Mouse (Mus musculus): Measurements from ENCODE around the gene Gm5678. TPM values are rescaled to one million over a fixed set of nuclear protein-coding genes. Genes with fewer than 3 reads are reported as not detected.

Gene Gm5678
- polyA plus RNA-seq, 1 experiment from 2014 or later: not detected

DNA sequence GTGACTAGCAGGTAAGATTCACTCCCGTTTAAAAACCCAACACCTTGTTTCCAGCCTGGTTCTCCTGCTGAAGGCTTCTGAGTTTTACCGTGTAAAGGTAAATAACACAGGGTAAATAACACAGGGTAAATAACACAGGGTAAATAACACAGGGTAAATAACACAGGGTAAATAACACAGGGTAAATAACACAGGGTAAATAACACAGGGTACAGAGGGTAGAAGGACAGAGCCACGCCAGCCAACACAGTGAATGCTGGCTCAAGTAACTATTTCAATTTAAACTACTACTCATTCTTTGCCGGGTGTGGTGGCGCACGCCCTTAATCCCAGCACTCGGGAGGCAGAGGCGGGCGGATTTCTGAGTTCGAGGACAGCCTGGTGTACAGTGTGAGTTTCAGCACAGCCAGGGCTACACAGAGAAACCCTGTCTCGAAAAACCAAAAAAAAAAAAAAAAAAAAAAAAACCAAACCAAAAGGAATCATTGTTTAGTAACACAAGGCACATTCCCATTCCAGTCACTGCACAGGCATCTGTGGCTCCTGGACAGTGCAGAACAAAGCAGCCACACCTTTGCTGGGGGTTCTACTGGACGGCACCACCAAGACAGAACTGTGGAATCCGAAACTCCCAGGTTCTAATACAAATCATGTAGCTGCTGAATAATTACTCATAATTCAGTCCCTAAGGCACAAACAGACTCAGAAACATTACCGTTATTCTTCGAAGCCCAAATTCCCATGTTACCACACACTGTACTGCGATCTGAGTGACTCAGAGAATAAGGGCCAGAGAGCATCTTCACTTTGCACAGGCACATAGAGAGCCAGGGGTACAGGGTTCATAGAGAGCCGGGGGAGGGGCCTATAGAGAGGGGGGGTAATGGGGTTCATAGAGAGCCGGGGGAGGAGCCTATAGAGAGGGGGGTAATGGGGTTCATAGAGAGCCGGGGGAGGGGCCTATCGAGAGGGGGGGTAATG, 36.2 kb upstream of the Gm5678 start:
- Histone ChIP-seq H3K4me2 (ENCODE audit: low read depth, low read length) (no peak overlapping the region), H3K27me3 (ENCODE audit: control insufficient read depth, insufficient read depth, low read length) (no peaks in the 10 kb centered on the region), H3K4me1 (ENCODE audit: control insufficient read depth, insufficient read depth, low read length) (no peaks in the 10 kb centered on the region), H3K9ac (replicated peaks; ENCODE audit: low read depth, low read length) (no peak overlapping the region), H3K9me3 (ENCODE audit: control insufficient read depth, low read length) (no peaks in the 10 kb centered on the region), H3K4me3 (ENCODE audit: low read depth, low read length) (no peak overlapping the region), H3K36me3 (ENCODE audit: control insufficient read depth, insufficient read depth, low read length) (0 out of 2 replicates have a peak, but pooled peaks cover 10% of the 10 kb centered on the region), H3K27ac (ENCODE audit: low read depth, low read length) (no peak overlapping the region)
- ATAC-seq (ENCODE audit: low read depth): no peak
- 91% methylated on average over 20 of the region's 20 CpGs for WGBS

GRCm38 (mm10) chr16:93592711-93593110, 35.2 kb upstream of the Gm5678 start:
- Histone ChIP-seq H3K36me3 (ENCODE audit: control insufficient read depth, insufficient read depth, low read length) (0 out of 2 replicates have a peak, but pooled peaks cover 10% of the 10 kb centered on the region), H3K4me2 (ENCODE audit: low read depth, low read length) (no peak overlapping the region), H3K9ac (replicated peaks; ENCODE audit: low read depth, low read length) (no peak overlapping the region), H3K27ac (ENCODE audit: low read depth, low read length) (no peak overlapping the region), H3K9me3 (ENCODE audit: control insufficient read depth, low read length) (no peaks in the 10 kb centered on the region), H3K4me1 (ENCODE audit: control insufficient read depth, insufficient read depth, low read length) (no peaks in the 10 kb centered on the region), H3K4me3 (ENCODE audit: low read depth, low read length) (no peak overlapping the region), H3K27me3 (ENCODE audit: control insufficient read depth, insufficient read depth, low read length) (no peaks in the 10 kb centered on the region)
- ATAC-seq (ENCODE audit: low read depth): no peak
- 97% methylated on average over 3 of the region's 3 CpGs for WGBS

- WGBS: 90% methylated on average over 8 of the region's 8 CpGs
- Histone ChIP-seq H3K36me3 (ENCODE audit: control insufficient read depth, insufficient read depth, low read length) (0 out of 2 replicates have a peak, but pooled peaks cover 10% of the 10 kb centered on the region), H3K4me1 (ENCODE audit: control insufficient read depth, insufficient read depth, low read length) (no peaks in the 10 kb centered on the region), H3K9me3 (ENCODE audit: control insufficient read depth, low read length) (no peaks in the 10 kb centered on the region), H3K4me3 (ENCODE audit: low read depth, low read length) (no peak overlapping the region), H3K9ac (replicated peaks; ENCODE audit: low read depth, low read length) (no peak overlapping the region), H3K4me2 (ENCODE audit: low read depth, low read length) (no peak overlapping the region), H3K27me3 (ENCODE audit: control insufficient read depth, insufficient read depth, low read length) (no peaks in the 10 kb centered on the region), H3K27ac (ENCODE audit: low read depth, low read length) (no peak overlapping the region)
- no peak for ATAC-seq (ENCODE audit: low read depth)
These were observed 34.5 kb upstream of the Gm5678 start for GRCm38 (mm10) chr16:93593406-93593805.

DNA sequence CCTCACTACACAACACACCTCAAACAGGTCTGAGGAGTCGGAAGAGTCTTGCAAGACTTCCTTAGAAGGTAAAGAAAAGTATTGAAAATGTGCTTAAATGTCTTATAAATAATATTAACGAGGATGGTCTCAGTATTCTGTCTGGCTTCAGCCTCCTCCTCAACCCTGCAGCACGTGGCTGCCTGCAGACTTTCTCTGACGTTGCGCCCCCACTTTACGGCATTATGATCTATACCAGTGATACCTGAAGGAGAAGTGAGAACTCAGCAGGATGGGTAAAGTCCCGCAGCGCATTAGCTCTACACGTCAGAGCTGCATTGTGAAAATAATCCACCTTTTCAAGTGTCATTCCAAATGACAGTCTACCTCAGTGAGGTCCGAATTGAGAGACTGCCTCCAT, 33.4 kb upstream of the Gm5678 start:
- no peak for ATAC-seq (ENCODE audit: low read depth)
- Histone ChIP-seq H3K4me3 (ENCODE audit: low read depth, low read length) (no peak overlapping the region), H3K27me3 (ENCODE audit: control insufficient read depth, insufficient read depth, low read length) (no peaks in the 10 kb centered on the region), H3K9ac (replicated peaks; ENCODE audit: low read depth, low read length) (no peak overlapping the region), H3K4me1 (ENCODE audit: control insufficient read depth, insufficient read depth, low read length) (no peaks in the 10 kb centered on the region), H3K4me2 (ENCODE audit: low read depth, low read length) (no peak overlapping the region), H3K27ac (ENCODE audit: low read depth, low read length) (no peak overlapping the region), H3K36me3 (ENCODE audit: control insufficient read depth, insufficient read depth, low read length) (0 out of 2 replicates have a peak, but pooled peaks cover 10% of the 10 kb centered on the region), H3K9me3 (ENCODE audit: control insufficient read depth, low read length) (no peaks in the 10 kb centered on the region)
- WGBS: 97% methylated on average over 10 of the region's 10 CpGs

DNA sequence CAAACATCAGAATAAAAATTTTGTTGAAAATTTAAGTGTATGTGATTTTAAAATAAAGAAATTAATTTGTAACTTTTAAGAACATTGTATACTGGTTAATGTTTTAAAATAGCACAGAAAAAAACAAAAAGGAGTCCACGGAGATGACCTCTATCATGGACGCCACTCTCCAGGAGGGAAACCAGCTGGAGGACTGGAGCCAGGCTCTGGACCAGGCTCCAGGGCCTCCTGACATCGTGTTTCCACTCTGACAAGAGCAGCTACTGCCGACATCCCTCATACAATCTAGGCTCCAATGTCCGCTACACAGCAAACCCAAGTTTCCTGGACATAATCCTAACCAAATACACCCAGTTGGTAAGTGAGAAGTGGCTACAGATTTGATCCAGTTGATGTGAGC, 32.1 kb upstream of the Gm5678 start:
- H3K36me3 ChIP-seq (ENCODE audit: control insufficient read depth, insufficient read depth, low read length): 0 out of 2 replicates have a peak, but pooled peaks cover 10% of the 10 kb centered on the region
- WGBS: 95% methylated on average over 5 of the region's 5 CpGs
- ATAC-seq (ENCODE audit: low read depth): no peak
- no peak overlapping the region for H3K4me3 ChIP-seq (ENCODE audit: low read depth, low read length)
- no peak overlapping the region for H3K9ac ChIP-seq (replicated peaks; ENCODE audit: low read depth, low read length)
- no peaks in the 10 kb centered on the region for H3K9me3 ChIP-seq (ENCODE audit: control insufficient read depth, low read length)
- no peak overlapping the region for H3K27ac ChIP-seq (ENCODE audit: low read depth, low read length)
- no peaks in the 10 kb centered on the region for H3K4me1 ChIP-seq (ENCODE audit: control insufficient read depth, insufficient read depth, low read length)
- H3K4me2 ChIP-seq (ENCODE audit: low read depth, low read length): no peak overlapping the region
- no peaks in the 10 kb centered on the region for H3K27me3 ChIP-seq (ENCODE audit: control insufficient read depth, insufficient read depth, low read length)

GRCm38 (mm10) chr16:93596807-93597206, 31.1 kb upstream of the Gm5678 start:
- 90% methylated on average over 7 of the region's 7 CpGs for WGBS
- H3K4me1 ChIP-seq (ENCODE audit: control insufficient read depth, insufficient read depth, low read length): no peaks in the 10 kb centered on the region
- H3K9ac ChIP-seq (replicated peaks; ENCODE audit: low read depth, low read length): no peak overlapping the region
- H3K27me3 ChIP-seq (ENCODE audit: control insufficient read depth, insufficient read depth, low read length): no peaks in the 10 kb centered on the region
- H3K27ac ChIP-seq (ENCODE audit: low read depth, low read length): no peak overlapping the region
- H3K9me3 ChIP-seq (ENCODE audit: control insufficient read depth, low read length): no peaks in the 10 kb centered on the region
- H3K4me3 ChIP-seq (ENCODE audit: low read depth, low read length): no peak overlapping the region
- no peak overlapping the region for H3K4me2 ChIP-seq (ENCODE audit: low read depth, low read length)
- H3K36me3 ChIP-seq (ENCODE audit: control insufficient read depth, insufficient read depth, low read length): 0 out of 2 replicates have a peak, but pooled peaks cover 7% of the 10 kb centered on the region
- no peak for ATAC-seq (ENCODE audit: low read depth)

GRCm38 (mm10) chr16:93597551-93597950, 30.3 kb upstream of the Gm5678 start:
- Histone ChIP-seq H3K4me3 (ENCODE audit: low read depth, low read length) (no peak overlapping the region), H3K36me3 (ENCODE audit: control insufficient read depth, insufficient read depth, low read length) (0 out of 2 replicates have a peak, but pooled peaks cover 7% of the 10 kb centered on the region)
- 97% methylated on average over 9 of the region's 9 CpGs for WGBS

DNA sequence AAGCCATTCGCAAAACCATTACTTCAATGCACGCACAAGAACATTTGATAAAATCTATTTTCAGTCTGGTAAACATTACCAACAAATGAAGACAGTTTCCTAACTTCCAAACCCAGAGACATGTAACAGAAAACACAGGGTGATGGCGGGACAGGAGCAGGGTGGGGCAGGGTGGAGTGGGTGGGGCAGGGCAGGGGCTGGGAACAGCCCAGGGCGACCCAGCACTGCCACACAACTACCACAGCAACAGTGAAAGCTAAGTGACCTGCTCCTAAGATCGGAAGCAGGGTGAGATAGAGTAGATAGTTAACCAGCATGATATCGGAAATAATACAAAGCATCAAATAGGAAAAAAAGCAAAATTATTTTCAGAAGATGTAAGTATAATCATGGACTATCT, 28.4 kb upstream of the Gm5678 start:
- Histone ChIP-seq H3K27me3 (ENCODE audit: control insufficient read depth, insufficient read depth, low read length) (no peaks in the 10 kb centered on the region), H3K36me3 (ENCODE audit: control insufficient read depth, insufficient read depth, low read length) (0 out of 2 replicates have a peak, but pooled peaks cover 3% of the 10 kb centered on the region), H3K9me3 (ENCODE audit: control insufficient read depth, low read length) (no peaks in the 10 kb centered on the region), H3K27ac (ENCODE audit: low read depth, low read length) (no peak overlapping the region), H3K4me3 (ENCODE audit: low read depth, low read length) (no peak overlapping the region), H3K9ac (replicated peaks; ENCODE audit: low read depth, low read length) (no peak overlapping the region), H3K4me1 (ENCODE audit: control insufficient read depth, insufficient read depth, low read length) (no peaks in the 10 kb centered on the region), H3K4me2 (ENCODE audit: low read depth, low read length) (no peak overlapping the region)
- WGBS: 90% methylated on average over 6 of the region's 6 CpGs
- no peak for ATAC-seq (ENCODE audit: low read depth)

More at GRCm38 (mm10) chr16:93597551-93597950, 30.3 kb upstream of the Gm5678 start:
- Histone ChIP-seq H3K9me3 (ENCODE audit: control insufficient read depth, low read length) (no peaks in the 10 kb centered on the region), H3K4me2 (ENCODE audit: low read depth, low read length) (no peak overlapping the region), H3K27me3 (ENCODE audit: control insufficient read depth, insufficient read depth, low read length) (no peaks in the 10 kb centered on the region), H3K4me1 (ENCODE audit: control insufficient read depth, insufficient read depth, low read length) (no peaks in the 10 kb centered on the region), H3K9ac (replicated peaks; ENCODE audit: low read depth, low read length) (no peak overlapping the region), H3K27ac (ENCODE audit: low read depth, low read length) (no peak overlapping the region)
- ATAC-seq (ENCODE audit: low read depth): no peak

Data from neural tube, embryonic 14.5 days (tissue).